Mouse (Mus musculus): ENCODE results near the gene Tmc4.

Tmc4 gene

GRCm38 (mm10) chr7:3692987-3693808 is 15.8 kb upstream of the Tmc4 start, which contains the start of gene Mboat7:
Mboat7 (minus strand) TSS chr7:3693523.
- DNase-seq (ENCODE audit: low read depth, low spot score) = peak; percentile 95

- DNase-seq (ENCODE audit: low read depth, low spot score) = no peak
These were observed 15.1 kb upstream of the Tmc4 start, which contains the start of gene Tsen34 for GRCm38 (mm10) chr7:3692382-3692986. Tsen34 (plus strand) TSS chr7:3692863.

DNA sequence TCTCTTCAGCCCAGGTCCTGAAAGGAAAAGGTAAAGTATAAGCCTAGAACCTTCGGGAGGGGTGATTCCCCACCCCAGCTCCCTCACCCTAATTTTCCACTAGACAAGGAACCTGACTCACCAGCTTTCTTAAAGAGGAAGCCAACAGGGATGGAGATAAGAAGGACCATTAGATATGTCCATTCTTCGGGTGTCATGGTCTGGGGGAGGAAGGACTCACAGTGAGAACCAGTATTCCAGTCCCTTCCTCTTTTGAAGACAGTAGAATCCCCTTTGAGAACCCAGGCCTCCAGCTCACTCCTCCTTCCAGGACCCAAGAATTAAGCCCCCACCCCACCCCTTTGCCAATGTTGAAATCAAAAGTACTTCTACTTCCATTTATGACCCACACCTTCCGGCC is 14.6 kb upstream of the Tmc4 start:
- DNase-seq (ENCODE audit: low read depth, low spot score) = no peak

GRCm38 (mm10) chr7:3685400-3686187 is 8.2 kb upstream of the Tmc4 start:
- DNase-seq (ENCODE audit: low read depth, low spot score) = no peak

GRCm38 (mm10) chr7:3684698-3685097 is 7.3 kb upstream of the Tmc4 start:
- no peak for DNase-seq (ENCODE audit: low read depth, low spot score)

DNA sequence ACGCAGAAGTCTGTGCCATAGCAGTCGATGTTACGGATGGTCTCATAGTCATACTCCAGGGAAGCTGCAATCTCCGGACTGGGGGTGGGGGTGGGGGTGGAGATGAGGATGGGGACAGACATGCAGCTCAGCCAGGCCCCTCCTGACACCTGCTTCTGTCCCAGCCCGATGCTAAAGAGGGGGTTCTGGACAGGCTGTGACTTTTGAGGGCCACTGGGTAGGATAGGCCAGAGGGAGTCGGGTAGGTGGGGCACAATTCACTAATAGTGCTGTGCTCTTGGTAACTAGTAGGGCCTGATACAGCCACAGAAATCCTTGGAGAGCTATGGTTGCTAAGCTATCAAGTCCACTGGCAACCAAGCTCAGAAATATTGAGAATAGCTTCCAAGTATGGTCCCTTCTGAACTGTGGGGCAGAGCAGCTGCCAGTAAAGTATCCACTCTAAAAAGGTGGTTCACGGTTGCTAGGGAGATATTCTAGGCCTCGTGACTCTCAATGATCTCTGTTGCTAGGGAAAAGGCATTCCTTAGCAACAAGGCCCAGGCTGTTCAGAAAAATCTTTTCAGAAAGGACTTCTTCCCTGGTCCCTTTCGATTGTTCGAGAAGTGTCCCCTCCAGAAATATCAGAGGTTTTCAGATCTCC is 6.7 kb upstream of the Tmc4 start:
- no peak for DNase-seq (ENCODE audit: low read depth, low spot score)

DNA sequence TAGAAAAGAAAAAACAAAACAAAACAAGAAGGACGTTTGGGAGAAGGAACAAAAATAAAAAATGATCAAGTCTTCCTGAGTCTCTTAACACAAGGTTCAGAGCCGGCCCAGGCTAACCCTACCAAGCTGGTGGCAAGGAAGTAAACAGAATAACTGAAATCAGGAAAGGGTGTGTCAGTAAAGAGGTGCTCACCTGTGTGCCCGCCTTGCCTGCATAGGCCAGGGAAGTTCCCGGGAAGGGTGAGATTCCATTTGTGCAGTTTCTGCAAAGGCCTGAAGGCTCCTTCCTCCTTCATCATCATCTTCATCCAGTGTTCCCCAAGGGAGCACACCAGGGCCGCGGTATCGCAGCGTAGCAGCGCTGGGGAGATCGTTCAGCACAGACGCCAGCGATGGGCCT is 982 bp downstream of the Tmc4 start:
- DNase-seq (ENCODE audit: low read depth, low spot score) = no peak

DNA sequence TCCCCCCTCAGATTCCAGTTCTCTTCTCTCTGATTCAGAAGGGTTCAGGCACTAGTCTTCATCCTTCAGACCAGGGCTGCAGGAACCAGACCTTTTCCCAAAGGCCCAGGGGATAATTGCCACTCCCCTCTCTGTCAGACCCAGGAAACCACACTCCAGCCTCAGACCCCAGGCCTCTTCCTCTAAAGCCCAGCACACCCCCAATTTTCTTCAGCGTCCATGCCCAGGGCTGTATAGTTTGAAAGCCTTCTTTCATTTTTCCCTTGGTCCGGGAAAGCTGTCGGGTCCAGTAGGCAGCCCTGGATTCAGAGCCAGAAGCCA is 2.2 kb downstream of the Tmc4 start:
- no peak for DNase-seq (ENCODE audit: low read depth, low spot score)

- DNase-seq (ENCODE audit: low read depth, low spot score) = peak; percentile 55
These were observed 2.7 kb downstream of the Tmc4 start for GRCm38 (mm10) chr7:3674507-3675227.

- DNase-seq (ENCODE audit: low read depth, low spot score) = no peak
These were observed 10.4 kb downstream of the Tmc4 start for GRCm38 (mm10) chr7:3666921-3667391.

DNA sequence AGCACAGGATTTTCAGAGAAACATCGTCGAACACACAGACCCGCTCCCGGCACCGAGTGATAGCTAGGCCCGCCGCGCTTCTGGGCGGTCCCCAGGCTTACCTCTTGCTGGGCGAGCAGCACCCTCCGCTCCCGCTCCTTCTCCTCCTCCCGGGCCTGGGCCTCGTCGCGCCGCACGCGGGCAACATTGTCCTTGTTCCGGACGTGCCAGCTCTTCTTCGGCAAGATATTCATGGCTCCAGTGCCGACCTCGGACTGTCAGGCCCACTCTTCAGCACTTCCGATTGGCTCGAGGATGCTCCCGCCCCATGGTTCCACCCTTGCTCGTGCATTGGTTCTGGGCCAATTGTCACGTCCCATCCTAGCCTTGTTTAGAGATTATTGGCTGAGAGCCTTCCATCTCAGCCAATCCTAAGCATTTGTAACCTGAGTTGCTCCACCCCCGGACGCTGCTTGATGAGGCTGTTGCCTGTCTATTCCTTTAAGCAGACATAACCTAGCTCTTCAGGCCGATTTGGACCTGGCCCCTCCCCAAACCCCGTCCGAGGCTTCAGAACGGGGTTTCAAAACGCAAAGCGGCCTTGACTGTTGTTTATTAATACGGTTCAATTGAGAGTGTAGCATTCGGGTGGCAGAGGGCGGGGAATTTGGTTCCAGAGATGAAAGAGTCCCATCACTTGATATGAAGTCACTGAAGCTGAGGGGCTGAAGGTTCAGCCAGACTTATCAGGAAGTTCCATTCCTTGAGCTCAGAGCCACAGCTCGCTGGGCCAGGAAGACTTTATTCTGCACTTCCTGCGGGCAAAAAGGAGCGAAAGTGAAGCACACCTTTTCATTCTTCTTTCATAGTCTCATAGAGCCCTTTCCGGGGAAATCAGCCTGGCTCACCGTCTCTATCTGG is 11.9 kb downstream of the Tmc4 start, which contains the start of gene Leng1:
Gene Leng1, minus strand, starts transcription at position 626 of the 900 bp plus-strand sequence.
- peak; percentile 99 for DNase-seq (ENCODE audit: low read depth, low spot score)

DNA sequence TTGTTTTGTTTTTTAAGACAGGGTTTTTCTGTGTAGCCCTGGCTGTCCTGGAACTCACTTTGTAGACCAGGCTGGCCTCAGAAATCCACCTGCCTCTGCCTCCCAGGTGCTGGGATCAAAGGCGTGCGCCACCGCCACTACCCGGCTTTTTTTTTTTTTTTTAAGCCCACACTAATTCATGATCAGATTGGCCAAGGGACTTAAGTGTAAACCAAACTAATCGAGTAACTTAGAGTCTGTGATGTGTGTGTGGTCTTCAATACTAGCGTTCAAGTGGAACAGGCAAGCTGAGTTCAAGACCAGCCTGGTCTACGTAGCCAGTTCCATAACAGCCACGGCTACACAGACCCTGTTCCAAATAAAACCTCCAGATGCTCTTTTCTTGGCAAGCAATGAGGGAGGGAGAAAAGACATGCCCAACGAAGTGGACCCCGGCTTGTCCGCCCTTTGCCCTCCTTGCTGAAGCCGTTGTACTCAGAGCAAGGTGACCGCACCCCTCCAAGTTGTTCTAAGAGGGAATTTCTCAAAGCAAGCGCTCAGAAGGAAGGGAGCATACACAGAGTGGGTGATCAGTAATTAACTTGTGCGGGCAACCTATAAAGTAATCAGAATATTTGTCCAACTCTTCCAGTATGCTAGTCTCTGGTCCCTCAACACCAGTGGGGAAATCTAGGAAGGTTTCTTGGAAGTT is 12.7 kb downstream of the Tmc4 start:
- DNase-seq (ENCODE audit: low read depth, low spot score) = no peak

GRCm38 (mm10) chr7:3658578-3658977 is 18.8 kb downstream of the Tmc4 start:
- no peak for DNase-seq (ENCODE audit: low read depth, low spot score)

GRCm38 (mm10) chr7:3656966-3657365 is 20.4 kb downstream of the Tmc4 start:
- no peak for DNase-seq (ENCODE audit: low read depth, low spot score)

DNA sequence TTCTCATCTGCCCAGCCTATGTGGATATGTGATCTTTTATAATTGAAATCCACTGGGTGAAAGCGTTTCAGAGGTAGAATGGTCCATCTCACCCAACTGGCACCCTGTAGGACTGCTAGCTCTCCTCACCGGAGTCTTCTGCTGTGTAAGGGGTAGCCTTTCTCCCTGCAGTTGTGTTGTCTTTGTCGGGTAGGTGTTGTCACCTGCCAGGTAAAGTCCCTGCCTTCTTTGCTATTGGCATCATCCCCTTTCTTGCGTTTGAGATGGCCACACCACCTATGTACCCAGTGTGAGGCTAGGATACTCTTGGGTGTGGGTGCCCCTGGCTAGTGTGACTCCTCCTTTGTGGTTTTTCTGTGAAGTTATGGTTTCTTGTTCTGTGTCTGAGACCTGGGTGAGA is 30.7 kb downstream of the Tmc4 start:
- no peak for DNase-seq (ENCODE audit: low read depth, low spot score)

DNA sequence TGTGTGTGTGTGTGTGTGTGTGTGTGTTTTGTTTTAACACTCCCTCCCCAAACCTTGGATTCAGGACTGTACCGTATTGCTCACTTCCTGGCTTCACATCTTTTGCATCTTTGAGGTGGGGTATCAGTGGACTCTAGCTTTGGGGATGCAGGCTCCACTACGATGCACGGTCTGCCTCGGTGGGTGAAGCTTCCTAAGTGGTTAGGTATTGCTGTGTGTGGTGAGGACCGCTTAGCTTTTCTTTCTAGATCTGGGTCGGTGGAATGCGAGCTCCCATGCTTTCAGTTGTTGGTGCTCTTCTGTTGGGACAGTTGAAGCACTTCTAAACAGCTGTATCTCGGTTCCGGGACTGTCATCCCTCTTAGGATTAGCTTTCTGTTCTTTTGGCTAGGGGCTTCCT is 31.2 kb downstream of the Tmc4 start:
- DNase-seq (ENCODE audit: low read depth, low spot score) = no peak

DNA sequence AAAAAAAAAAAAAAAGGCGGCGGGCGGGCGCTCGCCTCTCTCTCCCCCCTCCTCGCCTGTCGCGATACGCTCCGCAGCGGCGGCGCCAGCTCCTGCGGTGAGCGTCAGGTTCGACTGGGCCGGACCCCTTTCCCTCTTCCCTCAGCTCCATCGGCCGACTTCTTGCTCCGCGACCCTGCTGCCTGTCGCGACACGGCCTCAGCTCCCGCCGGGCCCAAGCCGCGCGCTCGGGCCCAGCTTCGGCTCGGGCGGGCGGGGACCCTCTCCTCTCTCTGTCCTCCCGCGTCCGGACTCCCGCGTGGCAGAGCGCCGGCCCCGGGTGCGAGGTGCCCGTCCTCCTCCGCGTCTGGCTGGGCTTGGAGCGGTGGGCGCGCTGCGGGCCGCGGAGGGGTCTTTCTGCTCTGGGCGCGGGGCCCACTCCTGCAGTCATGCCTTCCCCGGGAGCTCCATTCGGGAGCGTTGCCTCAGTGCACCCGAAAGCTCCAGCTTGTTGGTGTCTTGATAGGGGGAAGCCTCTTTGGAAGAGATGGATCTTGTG is 31.8 kb downstream of the Tmc4 start:
- no peak for DNase-seq (ENCODE audit: low read depth, low spot score)

GRCm38 (mm10) chr7:3644672-3645487 is 32.5 kb downstream of the Tmc4 start, which contains the start of gene Cnot3:
Cnot3 (plus strand) TSS chr7:3645268.
- DNase-seq (ENCODE audit: low read depth, low spot score) = peak; percentile 99

Measured in skeletal muscle tissue, adult 2 months (tissue).